Mouse (Mus musculus): ENCODE results near the gene Acap2. TPM values are rescaled to one million over a fixed set of nuclear protein-coding genes. Genes with fewer than 3 reads are reported as not detected.

Gene Acap2
- total RNA-seq, 4 experiments from 2014 or later, result 117 to 144 (median 132) TPM

- no peak for DNase-seq (ENCODE audit: low spot score in 2 of 2)
Measured at GRCm38 (mm10) chr16:31048194-31048593, 152.9 kb downstream of the Acap2 start.

GRCm38 (mm10) chr16:31047186-31047898 is 153.7 kb downstream of the Acap2 start:
- DNase-seq (ENCODE audit: low spot score in 2 of 2), result peak in 1 of 2 experiments; percentile 28

DNA sequence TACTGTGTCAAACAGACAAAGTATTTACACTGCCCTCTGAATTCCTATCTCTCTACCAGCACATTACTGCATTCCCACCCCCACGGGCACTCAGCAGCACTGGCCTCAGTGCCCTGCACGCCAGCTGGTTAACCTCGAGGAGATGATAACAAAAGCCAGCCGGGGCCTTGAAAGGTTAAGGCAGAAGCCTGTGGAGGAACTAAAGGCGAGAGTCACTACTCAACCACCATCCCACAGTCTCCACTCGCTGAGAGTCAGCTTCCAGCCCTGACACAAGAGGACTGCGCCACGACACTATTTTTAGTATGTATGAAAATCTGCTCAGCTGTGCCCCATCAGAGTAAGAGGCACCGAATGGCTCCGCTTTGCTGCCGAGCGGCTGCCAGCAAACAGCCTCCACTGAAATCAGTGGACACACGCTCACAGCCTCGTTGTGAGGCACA is 154.8 kb downstream of the Acap2 start:
- peak; percentile 26 to 52 for DNase-seq (ENCODE audit: low spot score in 2 of 2)

DNA sequence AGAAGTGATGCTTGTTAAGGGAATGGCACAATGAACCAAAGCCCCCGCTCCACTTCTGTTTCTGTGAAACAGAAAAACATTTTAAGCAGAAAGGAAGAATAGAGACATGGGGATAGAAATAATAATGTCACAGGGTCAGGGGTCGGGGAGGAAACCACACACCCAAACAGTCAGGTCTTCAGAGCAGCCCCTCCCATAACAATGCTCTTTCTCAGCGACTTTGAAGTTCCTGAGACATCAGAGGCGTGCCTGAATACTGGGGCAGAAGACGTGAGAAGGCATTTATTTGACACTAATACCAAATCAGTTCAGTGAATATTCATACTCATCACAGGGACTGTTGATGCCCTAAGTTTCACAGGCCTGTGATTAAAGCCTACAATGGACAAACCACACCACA is 155.8 kb downstream of the Acap2 start:
- no peak for DNase-seq (ENCODE audit: low spot score in 2 of 2)

DNA sequence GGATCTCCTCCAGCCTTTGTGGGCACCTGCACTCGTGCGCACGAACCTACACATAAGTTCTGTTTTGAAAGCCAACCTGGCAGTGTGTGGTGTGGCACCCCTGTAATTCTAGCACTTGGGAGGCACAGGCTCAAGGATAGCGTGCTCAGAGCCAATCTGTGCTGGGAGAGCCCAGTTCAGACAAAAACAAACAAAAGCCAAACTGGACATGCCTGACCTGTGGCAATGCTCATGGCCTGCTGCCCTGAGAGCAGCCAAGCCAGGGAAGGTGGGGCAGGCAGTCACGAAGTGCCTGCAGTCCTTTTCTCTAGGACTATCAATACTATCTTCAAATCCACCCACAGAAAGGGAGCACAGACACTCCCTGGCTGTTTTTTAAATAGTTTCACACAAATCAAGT is 157.9 kb downstream of the Acap2 start:
- DNase-seq (ENCODE audit: low spot score in 2 of 2), result no peak

Other genes with a start within 250 kb of the Acap2 start
- gene Xxylt1, start 119.8 kb downstream of the Acap2 start, total RNA-seq (2022), result 10 to 100 TPM; 17.9 to 21.7 (median 20.6) TPM
- gene Ppp1r2, start 74.0 kb upstream of the Acap2 start, total RNA-seq (2022), result 10 to 100 TPM; 87.5 to 93.4 (median 90.2) TPM
- 100 to 1,000 TPM; 167 to 280 (median 203) TPM for gene Apod, start 113.6 kb upstream of the Acap2 start, total RNA-seq (2022)
- gene Bdh1, start 221.0 kb upstream of the Acap2 start, total RNA-seq (2022), result 100 to 1,000 TPM in 2 of 4 experiments, 10 to 100 TPM in 2; 71.2 to 114 (median 102) TPM